Mouse (Mus musculus) CH12F3 (cell line): Measurements from ENCODE around the gene Aak1.

ENCODE experiments used
- in situ Hi-C: fragments of 300-500 bp; cut with MboI; formaldehyde crosslinking; loops from 2 replicates; pipeline ENCODE4 v1.14.3; 2020; ENCODE audit warnings: low sequenced_read_pairs

The Aak1 gene

GRCm38 (mm10) chr6:86884746-86885145 lies 35.4 kb downstream of the Aak1 start:
- in situ Hi-C loops, result no loop called here

- in situ Hi-C loops, result no loop called here
These were observed 36.7 kb downstream of the Aak1 start for GRCm38 (mm10) chr6:86885816-86886529.

- in situ Hi-C loops, result no loop called here
These were observed 37.5 kb downstream of the Aak1 start for GRCm38 (mm10) chr6:86886803-86887202.

GRCm38 (mm10) chr6:86897520-86897919 lies 48.2 kb downstream of the Aak1 start:
- in situ Hi-C loops, result no loop called here

GRCm38 (mm10) chr6:86899053-86899452 lies 49.7 kb downstream of the Aak1 start:
- in situ Hi-C loops, result no loop called here

GRCm38 (mm10) chr6:86899965-86900364 lies 50.6 kb downstream of the Aak1 start:
- in situ Hi-C loops, result loop anchor here (25.0 kb wide), 1 partner anchor 88 kb away; no protein-coding TSS in a partner anchor

- in situ Hi-C loops, result loop anchor here (25.0 kb wide), 1 partner anchor 88 kb away; no protein-coding TSS in a partner anchor
These were observed 51.2 kb downstream of the Aak1 start for GRCm38 (mm10) chr6:86900546-86900945.

- in situ Hi-C loops, result loop anchor here (25.0 kb wide), 1 partner anchor 93 kb away; no protein-coding TSS in a partner anchor
These were observed 56.2 kb downstream of the Aak1 start for GRCm38 (mm10) chr6:86905500-86905899.

- in situ Hi-C loops, result loop anchor here (25.0 kb wide), 1 partner anchor 95 kb away; no protein-coding TSS in a partner anchor
These were observed 57.9 kb downstream of the Aak1 start for GRCm38 (mm10) chr6:86907191-86907590.

- in situ Hi-C loops, result loop anchor here (25.0 kb wide), 1 partner anchor 96 kb away; no protein-coding TSS in a partner anchor
These were observed 59.3 kb downstream of the Aak1 start for GRCm38 (mm10) chr6:86908561-86909150.

GRCm38 (mm10) chr6:86909881-86910280 lies 60.6 kb downstream of the Aak1 start:
- in situ Hi-C loops, result loop anchor here (10.0 to 25.0 kb wide), 2 partner anchors 98 to 165 kb away; no protein-coding TSS in a partner anchor

- in situ Hi-C loops, result loop anchor here (10.0 to 25.0 kb wide), 2 partner anchors 104 to 171 kb away; no protein-coding TSS in a partner anchor
These were observed 67.0 kb downstream of the Aak1 start for GRCm38 (mm10) chr6:86916157-86916820.

- in situ Hi-C loops, result loop anchor here (10.0 to 25.0 kb wide), 2 partner anchors 105 to 172 kb away; no protein-coding TSS in a partner anchor
These were observed 67.9 kb downstream of the Aak1 start for GRCm38 (mm10) chr6:86917231-86917630.

GRCm38 (mm10) chr6:86918058-86918835 lies 68.9 kb downstream of the Aak1 start:
- in situ Hi-C loops, result loop anchor here (10.0 to 25.0 kb wide), 2 partner anchors 106 to 173 kb away; no protein-coding TSS in a partner anchor

GRCm38 (mm10) chr6:86921880-86922279 lies 72.6 kb downstream of the Aak1 start:
- in situ Hi-C loops, result loop anchor here (25.0 kb wide), 1 partner anchor 110 kb away; no protein-coding TSS in a partner anchor

- in situ Hi-C loops, result loop anchor here (25.0 kb wide), 1 partner anchor 112 kb away; no protein-coding TSS in a partner anchor
These were observed 75.4 kb downstream of the Aak1 start for GRCm38 (mm10) chr6:86924746-86925145.

- in situ Hi-C loops, result no loop called here
These were observed 85.2 kb downstream of the Aak1 start for GRCm38 (mm10) chr6:86934541-86934940.

GRCm38 (mm10) chr6:86939797-86940196 lies 90.5 kb downstream of the Aak1 start:
- in situ Hi-C loops, result no loop called here

GRCm38 (mm10) chr6:86940966-86941365 lies 91.6 kb downstream of the Aak1 start:
- in situ Hi-C loops, result no loop called here

- in situ Hi-C loops, result no loop called here
These were observed 97.8 kb downstream of the Aak1 start for GRCm38 (mm10) chr6:86947100-86947499.
